Mouse (Mus musculus): ENCODE results near the gene Rcsd1.
A peak's percentile ranks its signal among the peaks of the same experiment; 100 is the strongest.

The Rcsd1 gene

DNA sequence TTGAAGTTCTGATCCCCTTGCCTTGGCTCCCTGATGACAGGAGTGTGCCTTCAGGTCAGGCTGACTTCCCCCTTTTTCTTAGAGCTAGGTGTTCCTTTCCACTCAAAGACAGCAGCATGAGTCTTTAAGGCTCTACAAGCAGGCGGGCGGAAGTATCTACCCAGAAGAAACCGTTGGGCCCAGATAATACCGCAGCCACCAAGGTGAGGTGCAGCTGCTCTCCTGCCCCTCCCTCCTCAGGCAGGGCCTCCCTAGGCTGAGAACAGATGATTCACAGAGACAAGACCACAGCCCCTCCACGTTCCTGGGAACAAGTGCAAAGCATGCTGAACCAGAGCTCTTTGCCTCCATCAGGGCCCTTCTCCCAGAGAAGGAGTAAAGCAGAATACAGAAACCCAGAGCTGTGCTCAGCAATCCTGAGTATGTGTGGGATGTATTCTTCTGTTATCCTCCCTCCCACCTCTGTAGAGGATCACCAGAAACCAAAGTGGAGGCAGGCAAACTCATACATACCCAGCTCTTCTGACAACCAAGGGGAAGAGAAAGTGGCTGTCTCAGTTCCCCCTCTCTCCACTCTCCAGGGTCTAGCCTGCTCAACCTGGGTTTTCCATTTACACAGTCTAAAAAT, at the start of gene Rcsd1:
Gene Rcsd1, minus strand, starts transcription at position 129 of the 628 bp plus-strand sequence.
- no peak for DNase-seq

DNA sequence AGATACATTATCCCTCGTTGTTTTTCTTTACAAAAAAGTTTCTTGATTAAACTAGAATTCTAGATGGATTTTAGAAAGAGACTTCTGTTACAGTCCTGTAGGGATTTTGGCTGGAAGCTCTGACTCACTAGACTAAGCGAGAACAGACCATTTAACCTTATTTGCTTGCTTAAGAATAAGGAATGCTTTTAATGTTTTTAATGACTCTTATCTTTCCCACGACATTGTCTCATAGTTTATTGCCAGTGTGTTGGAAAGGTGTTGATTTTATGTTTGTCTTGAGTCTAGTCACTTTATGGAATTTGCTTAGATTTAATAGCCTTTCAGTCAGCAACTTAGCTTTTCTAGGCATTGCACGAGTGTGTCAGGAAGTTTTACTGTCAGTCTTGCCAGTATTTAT, 45.6 kb upstream of the Rcsd1 start:
- DNase-seq, result no peak

DNA sequence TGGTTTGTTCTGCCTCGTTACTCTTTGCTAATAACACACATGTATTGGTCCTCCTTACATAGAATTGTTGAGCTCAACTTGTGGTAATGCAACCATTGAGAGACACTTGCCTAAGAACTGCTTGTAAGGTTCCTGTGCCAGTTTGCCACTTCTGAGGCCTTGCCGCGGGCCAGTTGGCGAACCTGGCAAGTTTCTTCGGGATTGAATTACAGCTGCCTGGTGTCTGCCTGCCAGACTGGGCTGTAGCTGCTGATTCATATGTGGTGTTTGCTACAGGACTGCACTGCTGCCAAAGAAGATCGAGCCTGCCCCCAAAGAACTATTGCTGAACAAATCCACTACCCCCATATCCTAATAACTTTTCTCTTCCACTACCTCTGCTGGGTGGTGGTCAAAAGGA, 44.6 kb upstream of the Rcsd1 start:
- DNase-seq, result peak; percentile 83

DNA sequence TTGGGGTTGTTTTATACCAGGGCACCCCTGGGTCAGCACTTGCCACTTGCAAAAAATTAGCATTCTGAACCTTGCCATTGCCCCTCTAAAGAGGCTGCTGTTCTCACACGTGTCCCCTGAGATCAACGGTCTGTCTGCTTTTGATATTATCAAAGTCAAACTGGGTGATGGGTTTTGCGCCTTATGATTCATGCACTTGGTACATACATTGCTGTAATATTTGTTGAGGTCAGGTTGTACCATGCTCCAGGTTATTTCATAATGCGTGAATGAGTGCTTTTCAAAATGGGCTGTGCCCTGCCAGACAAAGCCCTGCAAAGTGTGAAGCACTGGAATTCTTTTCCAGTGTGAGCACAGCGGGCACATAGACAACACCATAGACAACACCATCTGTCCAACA, 42.3 kb upstream of the Rcsd1 start:
- peak; percentile 68 for DNase-seq

DNA sequence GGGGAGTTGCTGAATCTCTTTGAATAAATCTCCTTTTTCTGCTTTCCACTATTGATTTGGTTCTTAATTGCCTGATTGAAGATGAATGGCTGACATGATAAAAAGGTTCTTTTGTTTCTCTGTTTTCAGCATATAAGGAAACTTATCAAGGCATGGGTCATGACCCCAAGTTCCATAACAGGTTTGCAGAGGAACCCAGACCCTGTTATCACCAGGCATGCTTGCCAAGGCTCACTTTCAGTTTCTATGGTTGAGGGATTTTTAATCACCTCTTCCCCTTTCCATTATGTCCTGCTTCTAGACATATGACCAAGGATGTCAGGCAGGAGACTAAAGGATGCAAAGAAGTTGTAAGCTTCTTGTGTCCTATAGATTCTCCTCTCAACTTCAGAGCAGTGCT, 41.6 kb upstream of the Rcsd1 start:
- DNase-seq, result peak; percentile 14

DNA sequence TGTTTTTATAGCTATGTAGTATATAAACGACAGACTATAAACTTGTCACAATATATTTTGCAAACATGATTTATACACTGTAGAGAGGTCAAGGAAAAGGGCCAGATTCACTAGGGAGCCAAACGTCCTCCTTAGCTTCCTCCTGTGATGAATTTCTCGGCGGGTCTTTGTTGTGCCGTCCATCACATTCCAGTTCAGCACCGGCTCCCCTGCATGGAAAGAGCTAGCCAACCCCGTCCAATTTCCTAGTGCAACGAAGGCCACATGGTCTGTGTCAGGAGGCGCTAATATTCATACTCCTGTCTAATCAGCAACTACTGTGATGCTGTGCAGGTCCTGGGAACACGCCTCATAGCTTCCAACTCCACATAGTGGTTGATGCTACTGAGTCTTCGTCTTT, 38.5 kb upstream of the Rcsd1 start:
- DNase-seq, result peak; percentile 63

DNA sequence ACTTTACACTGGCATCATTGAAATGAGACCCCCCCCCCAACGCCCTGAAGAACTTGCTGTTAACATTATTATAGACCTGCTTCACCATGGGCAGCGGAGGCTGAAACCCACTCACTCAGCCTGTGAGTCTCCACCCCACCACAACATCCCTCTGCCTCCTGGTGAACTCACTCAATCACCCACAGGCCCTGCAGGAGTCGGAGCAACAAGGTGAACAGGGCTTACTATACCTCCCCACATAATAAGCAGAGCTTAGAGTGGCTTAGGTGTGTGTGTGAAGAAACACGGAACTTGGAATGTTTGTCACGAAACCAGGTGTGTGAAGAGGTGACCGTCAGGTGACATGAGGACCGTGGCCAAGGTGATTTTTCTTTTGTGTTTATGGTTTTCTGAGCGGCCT, 32.4 kb upstream of the Rcsd1 start:
- peak; percentile 55 for DNase-seq

DNA sequence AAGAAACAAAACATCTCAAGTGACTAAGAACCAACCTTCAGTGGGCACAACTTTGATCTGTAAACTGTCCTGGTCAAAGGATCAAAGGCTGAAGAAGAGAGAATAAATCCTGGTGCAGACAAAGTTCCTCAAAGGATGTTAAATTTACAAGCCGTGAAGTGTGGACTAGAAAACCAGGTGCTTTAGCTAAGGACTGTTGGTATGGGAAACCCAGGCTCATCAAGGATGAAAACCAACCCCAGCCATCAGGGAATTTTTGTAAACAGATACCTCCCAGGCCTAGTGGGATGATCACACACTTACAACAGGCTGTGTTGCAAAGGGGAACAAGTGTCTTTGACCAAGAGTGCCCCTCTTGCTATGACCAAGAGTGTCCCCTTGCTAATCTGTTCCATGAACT, 29.4 kb upstream of the Rcsd1 start:
- DNase-seq, result peak; percentile 52

DNA sequence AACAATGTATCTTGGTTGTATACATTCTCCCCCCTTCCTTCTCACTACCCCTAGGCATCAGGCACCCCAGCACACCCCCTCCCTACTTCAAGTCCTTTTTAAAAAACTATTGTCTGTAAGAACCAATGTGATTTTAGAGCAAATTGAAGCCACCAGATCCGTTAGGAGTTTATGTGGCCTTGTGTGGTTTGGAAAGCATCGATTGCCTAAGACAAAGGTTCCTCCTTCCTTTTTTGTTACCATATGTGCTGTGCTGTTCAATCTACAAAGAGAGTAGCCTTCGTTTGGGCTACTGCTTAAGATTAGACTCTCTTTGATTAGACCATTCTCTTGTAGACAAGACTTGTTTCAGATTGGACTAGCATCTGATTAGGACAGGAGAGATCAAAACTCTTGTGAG, 28.3 kb upstream of the Rcsd1 start:
- peak; percentile 14 for DNase-seq

DNA sequence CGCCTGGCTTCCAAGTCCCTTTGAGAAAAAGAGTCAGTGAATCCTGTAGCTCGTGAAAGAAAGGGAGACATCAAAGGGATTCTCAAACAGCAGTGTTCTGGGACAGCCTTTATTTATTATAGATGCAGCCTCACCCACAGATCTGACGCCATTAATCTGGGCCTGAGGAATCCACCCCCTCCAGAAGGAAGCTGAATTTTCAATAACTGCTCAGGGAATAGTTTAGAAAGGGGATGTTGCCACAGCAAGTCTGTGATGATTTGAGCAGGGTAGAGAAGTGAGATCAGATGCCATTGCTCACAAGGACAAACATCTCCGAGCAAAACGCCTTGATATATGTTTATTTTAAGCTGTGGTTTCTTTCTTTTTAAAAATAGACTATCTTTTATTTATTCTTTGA, 27.9 kb upstream of the Rcsd1 start:
- no peak for DNase-seq

DNA sequence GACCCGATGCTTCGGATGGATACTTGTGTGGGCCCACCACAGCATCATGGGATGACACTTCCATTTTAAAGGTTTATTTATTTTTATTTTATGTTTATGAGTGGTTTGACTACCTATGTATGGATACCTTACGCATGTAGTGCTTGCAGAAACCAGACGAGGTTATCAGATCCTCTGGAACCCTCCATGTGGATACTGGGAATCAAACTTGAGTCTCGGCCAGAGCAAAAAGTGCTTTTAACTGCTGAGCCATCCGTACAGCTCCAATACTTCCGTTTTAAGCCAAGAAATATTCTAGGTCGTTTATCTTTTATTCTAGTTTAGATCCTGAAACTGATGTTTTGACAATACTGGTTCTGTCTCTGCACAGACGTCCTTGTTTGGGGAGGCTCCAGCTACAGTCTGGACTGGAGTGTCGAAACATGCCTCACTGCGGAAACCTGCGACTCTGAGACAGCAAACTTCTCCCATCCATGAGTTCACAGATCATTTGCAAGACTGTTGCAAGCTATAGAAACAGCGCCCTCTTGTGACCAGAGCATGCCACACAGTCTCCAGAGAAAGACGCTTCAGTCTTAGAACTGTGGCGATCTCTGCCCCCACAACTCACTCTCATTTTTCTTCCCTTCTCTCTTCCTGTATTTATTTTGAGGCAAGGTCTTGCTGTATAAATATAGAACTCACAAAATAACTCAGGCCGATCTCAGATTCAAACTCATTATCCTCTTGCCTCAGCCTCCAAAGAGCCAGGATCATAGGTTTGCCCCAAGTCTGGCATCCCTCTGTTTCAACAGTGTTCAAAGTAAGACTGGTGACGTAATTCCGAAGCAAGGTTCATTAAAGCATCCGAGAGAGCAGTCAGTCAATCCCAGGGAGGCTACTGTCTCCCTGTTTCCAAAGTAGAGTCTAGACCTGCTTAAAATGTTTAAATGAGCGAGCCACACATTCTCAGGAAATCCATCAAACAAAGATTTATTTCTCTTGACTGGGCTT, 26.6 kb upstream of the Rcsd1 start:
- DNase-seq, result peak; percentile 97

DNA sequence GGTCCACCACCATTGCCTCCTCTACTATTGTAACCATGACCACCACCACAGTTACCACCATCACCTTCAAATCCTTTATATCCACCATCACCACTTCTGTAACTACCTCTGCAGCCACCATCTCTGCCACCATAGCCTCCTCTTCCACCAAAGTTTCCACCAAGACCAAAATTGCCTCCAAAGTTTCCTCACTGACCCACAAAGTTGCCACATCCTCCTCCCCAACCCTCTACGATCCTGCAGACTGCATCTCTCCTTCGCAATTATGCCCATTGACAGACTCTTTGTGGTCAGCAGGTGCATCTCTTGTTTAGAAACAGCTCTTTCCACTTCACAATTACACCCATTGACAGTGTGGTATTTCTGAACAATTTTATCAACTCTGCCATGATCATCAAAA, 25.3 kb upstream of the Rcsd1 start:
- DNase-seq, result peak; percentile 74

DNA sequence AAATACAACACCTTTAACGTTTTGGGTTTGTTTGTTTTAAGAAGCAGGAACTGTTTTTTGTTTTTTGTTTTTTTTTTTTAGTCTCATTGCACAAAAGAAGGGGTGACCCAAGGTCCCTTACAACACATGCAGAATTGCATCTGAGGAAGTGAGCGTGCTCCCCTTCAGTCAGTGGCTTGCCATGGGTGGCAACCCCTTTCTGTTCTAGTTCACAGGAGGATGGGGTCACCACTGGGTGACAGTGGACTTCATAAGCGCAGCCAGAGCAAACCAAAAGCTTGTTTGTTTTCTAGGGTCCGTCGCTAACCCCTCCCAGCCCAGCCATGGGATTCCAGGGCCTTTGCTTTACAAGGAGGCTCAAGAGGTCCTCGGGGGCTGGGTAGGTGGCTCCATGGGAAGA, 22.0 kb upstream of the Rcsd1 start:
- DNase-seq, result peak; percentile 71

DNA sequence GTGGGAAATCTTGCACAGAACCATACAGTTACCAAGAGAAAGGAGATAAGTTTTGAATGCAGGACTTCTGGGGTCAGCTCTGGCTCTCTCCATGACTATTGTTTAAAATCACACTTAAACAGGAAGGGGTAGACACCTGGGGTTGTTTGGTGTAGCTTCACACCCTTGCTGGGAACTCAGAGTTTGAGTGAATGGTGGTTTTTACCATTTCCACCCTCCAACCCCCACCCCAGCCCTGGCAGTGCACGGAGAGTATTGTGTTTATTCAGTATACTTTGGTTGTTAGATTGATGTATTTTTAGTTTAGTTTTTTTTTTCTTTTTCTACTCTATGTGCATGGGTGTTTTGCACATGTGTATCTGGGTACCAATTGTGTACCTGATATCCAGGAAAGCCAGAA, 20.6 kb upstream of the Rcsd1 start:
- DNase-seq, result peak; percentile 53

DNA sequence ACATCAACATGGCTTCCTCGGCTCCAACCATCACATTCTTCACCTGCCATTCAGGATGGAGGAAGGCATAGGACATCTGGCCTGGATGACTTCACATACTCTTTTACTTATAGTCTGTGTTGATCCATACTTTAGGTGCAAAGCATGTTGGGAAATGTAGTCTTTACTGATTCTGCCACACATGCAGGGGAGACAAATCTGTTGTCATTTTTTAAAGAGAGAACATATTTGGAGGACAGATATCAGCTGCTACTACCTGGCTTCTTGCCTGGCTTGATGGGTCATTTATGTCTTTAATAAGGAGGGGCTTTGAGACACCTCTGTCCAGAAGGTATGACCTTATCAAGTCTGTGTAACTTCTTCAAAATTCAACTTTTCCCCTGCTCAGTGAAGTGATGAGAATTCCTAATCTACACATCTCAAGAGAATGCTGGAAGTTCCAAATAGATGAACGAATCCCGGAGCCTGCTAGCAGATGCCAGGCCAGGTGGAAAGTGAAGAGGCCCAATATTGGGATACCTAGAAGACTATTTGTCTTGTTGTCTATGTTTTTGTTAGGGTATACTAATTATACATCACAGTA, 18.6 kb upstream of the Rcsd1 start:
- DNase-seq, result peak; percentile 64

DNA sequence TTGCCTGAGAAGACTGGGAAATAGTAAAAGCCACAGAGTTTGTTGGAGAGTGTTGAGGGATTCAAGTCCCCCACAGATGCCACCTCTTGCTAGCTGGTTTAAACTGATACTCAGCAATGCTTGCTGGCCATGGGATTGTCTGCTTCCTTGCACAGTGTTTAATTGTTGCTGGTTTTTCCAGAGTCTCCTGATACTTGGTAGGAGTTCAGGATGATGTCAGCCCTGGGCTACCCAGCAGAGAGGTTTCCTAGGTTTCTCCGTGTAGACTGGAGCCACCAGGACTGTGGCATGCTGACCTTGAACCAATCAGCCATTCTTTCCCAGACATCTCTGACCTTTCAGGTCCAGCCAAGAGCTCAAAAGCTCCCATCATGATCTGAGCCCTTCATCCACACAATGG, 17.4 kb upstream of the Rcsd1 start:
- DNase-seq, result peak; percentile 87

DNA sequence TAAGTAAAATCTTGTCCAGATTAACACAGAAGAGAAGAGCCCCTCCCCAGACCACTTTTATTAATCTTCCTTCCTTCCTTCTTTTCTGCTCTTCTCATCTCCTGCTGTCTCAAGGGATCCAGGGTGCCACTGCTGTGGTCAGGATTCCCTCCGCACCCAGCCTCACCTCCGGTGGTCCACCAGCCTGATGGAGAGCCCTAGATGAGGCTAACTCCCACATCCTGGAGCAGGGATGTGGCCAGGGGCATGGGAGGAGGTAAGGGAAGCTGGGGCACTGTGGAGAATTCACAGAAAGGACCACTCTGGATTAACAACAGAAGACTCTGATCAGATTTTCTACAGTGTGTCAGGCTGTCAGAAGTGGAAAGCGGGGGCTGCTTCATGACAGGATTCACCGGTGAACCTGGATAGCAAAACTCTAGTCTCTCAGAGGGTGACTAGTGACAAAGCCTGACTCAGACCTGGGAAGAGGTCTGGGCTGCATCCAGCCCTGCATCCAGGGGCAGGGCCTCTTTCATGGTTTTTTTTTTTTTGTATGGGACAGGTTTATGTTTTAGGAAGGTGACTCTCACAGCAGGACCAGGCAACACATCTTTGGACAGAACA, 15.6 kb upstream of the Rcsd1 start:
- peak; percentile 85 for DNase-seq

DNA sequence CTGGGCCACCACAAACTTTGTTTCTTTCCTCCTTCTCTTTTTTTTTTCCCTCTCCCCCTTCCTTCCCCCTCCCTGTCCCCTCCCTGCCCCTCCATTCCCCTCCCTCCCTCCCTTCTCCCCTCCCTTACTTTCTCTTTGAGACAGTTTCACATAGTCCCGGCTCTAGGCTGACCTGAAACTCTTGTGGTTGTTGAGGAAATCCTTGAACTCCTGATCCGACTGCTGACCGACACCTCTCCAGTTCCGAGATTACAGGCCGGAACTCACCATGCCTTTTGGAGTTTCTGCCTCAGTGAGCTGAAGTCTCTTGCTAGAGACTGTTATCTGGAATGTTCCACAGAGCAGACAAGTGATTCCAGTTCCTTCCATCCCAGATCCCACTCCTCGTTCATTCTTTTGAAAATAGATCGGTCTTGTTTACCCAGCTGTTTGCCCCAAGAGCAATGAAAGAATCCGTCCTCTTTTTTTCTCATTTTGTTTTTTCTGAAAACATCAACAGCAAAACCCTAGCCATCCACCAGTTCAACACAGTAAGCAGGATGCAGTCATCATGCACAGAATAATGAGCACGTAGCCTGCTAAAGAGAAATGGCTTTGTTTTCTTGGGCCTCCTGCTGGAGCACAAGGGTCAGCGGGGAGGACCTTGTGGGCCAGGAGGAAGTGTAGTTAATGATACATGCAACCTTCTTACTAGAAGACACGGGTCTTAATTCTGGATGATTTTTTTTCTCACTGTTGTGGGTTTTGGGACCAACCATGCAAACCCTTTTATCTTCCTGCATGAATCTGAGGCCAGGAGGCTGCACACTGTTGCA, 14.9 kb upstream of the Rcsd1 start:
- DNase-seq, result peak; percentile 89

DNA sequence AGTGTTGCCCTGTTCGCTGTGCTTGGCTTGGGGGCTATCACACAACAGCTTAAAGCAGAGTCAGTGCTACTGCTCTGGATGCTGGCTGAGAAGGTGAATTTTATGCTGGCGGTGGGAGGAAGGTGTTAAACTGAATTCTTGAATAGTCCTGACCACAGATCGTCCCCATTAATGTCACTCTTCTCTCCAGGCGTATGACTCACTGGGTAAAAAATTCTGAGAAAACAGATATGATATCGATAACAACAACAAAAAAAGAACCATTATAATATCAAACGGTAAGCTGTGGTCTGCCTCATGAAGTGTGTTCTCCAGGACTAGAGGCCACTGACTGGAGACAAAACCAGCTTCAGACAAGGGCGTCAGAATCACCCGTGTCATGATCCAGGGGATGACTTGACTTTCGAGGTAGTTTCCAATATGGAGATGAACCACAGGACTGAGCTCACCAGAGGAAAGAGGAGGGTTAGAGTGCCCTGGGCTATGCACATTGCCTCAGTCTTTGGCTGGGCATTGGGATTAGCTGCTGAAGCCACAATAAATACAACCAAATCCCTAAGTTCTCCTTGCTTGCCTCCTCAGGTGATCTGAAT, 13.1 kb upstream of the Rcsd1 start:
- DNase-seq, result peak; percentile 65

DNA sequence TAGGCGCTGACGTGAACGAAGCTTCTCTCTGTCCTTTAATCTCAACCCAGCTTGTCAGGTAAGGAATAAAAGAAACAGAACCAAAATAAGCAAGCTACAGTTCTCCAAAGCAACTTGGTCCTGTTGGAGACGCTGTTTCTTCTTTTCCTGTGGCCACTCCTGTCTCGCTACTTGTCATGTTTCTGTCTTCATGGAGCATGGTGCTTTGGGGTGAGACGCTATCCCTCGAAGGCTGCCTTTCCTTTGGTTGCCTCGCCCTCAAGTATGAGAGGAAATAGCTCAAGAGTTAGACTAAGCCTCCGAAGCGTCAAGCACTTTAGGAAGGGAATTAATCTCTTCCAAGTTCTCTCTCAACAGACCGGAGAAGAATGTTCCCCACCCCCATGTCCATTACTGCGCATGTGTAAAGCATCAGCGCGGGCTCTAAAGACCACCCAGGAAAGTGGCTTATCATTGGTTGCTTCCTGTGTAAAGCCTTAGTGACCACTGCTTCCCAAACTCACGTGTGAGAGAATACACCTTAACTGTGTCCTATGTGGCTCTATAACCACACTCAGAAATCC, 9.1 kb upstream of the Rcsd1 start:
- DNase-seq, result peak; percentile 96

DNA sequence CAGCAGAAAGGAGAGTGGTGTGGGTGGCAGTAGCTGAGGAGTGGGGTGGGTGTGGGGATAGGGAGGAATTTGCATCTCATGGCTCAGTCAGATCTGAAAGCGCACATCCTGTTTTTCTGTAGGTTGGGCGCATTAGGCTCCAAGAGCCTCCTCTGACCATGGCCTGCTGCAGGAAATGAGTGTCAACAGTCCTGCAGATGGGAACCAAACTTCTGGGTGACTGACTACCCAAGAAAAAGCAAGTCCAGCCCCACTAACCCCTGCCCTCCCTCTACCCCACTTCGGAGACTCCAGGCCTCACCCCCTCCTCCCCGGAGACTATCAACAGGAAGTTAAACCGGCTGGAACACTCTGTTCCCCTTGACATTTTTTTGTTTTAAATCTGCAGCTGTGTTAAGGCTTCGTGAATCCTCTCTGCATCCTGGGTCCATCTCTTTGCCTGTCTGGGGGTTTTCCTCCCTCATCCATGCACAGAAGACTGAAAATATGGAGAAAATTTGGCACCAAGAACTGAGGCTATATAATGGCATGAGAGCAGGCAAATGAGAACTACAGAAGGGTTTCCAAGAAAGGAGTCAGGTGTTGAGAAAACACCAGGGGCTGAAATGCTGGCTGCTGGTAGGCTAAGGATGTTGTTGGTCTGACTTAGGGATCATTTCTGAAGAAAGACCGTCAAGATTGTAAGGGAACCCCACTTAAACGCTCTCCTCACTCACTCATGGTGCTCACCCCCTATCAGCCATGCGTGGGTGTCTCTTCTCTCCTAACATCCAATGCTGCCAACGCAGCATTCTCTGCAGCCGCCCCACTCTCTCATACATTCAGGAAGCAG, 8.4 kb upstream of the Rcsd1 start:
- DNase-seq, result peak; percentile 100
